Mouse (Mus musculus): ENCODE measurements at regions not wholly inside any gene's neighbourhood (a gene's known extent, or its start where the extent isn't known, plus 50 kb on each side); places are given as distances from the start of the nearest gene placed in this dataset.

GRCm38 (mm10) chr9:67664773-67665172, 94.5 kb upstream of the C2cd4b start:
- TF ChIP-seq MYOD1 (IDR thresholded peaks at IDR 0.05; ENCODE audit: control insufficient read depth, insufficient read length, low read depth) (no peak), USF1 (IDR thresholded peaks at IDR 0.05; ENCODE audit: low read depth) (no peak), MAX (IDR thresholded peaks at IDR 0.05) (no peak), CTCF (IDR thresholded peaks at IDR 0.05; ENCODE audit: control insufficient read depth, insufficient read depth, insufficient read length) (no peak)
- no peaks in the 10 kb centered on the region for H3K27me3 ChIP-seq (ENCODE audit: control insufficient read depth, insufficient read depth, insufficient read length)
- H3K36me3 ChIP-seq (ENCODE audit: control insufficient read depth, insufficient read depth) = no peaks in the 10 kb centered on the region
- no peaks in the 10 kb centered on the region for H3K79me3 ChIP-seq (ENCODE audit: low read depth)
- H3K79me2 ChIP-seq (ENCODE audit: control insufficient read depth, insufficient read depth) = no peaks in the 10 kb centered on the region
- no peak overlapping the region for H3K4me3 ChIP-seq (ENCODE audit: insufficient read depth, poor library complexity, severe bottlenecking)
- no peak overlapping the region for H3ac ChIP-seq (ENCODE audit: control insufficient read depth, insufficient read length, low read depth)

- H3K79me2 ChIP-seq (ENCODE audit: control insufficient read depth, insufficient read depth) = no peaks in the 10 kb centered on the region
- H3K79me3 ChIP-seq (ENCODE audit: low read depth) = no peaks in the 10 kb centered on the region
- H3K4me3 ChIP-seq (ENCODE audit: insufficient read depth, poor library complexity, severe bottlenecking) = no peak overlapping the region
- no peaks in the 10 kb centered on the region for H3K27me3 ChIP-seq (ENCODE audit: control insufficient read depth, insufficient read depth, insufficient read length)
- H3ac ChIP-seq (ENCODE audit: control insufficient read depth, insufficient read length, low read depth) = no peak overlapping the region
- no peaks in the 10 kb centered on the region for H3K36me3 ChIP-seq (ENCODE audit: control insufficient read depth, insufficient read depth)
- no peak for TF ChIP-seq MAX (IDR thresholded peaks at IDR 0.05)
- no peak for TF ChIP-seq CTCF (IDR thresholded peaks at IDR 0.05; ENCODE audit: control insufficient read depth, insufficient read depth, insufficient read length)
- TF ChIP-seq MYOG (IDR thresholded peaks at IDR 0.05; ENCODE audit: control insufficient read depth, extremely low read depth, insufficient read length) = no peak
Observed at GRCm38 (mm10) chr9:67670261-67671020, 88.8 kb upstream of the C2cd4b start.

GRCm38 (mm10) chr9:67676906-67677305, 82.3 kb upstream of the C2cd4b start:
- H3ac ChIP-seq (ENCODE audit: control insufficient read depth, insufficient read length, low read depth) = no peak overlapping the region
- H3K36me3 ChIP-seq (ENCODE audit: control insufficient read depth, insufficient read depth) = no peaks in the 10 kb centered on the region
- no peaks in the 10 kb centered on the region for H3K79me2 ChIP-seq (ENCODE audit: control insufficient read depth, insufficient read depth)
- no peak overlapping the region for H3K4me3 ChIP-seq (ENCODE audit: insufficient read depth, poor library complexity, severe bottlenecking)
- TF ChIP-seq MYOD1 (IDR thresholded peaks at IDR 0.05; ENCODE audit: control insufficient read depth, insufficient read length, low read depth) = peak; percentile 81
- no peak for TF ChIP-seq MYOG (IDR thresholded peaks at IDR 0.05; ENCODE audit: control insufficient read depth, extremely low read depth, insufficient read length)
- no peak for TF ChIP-seq CTCF (IDR thresholded peaks at IDR 0.05; ENCODE audit: control insufficient read depth, insufficient read depth, insufficient read length)
- no peak for TF ChIP-seq MAX (IDR thresholded peaks at IDR 0.05)
- no peak for TF ChIP-seq USF1 (IDR thresholded peaks at IDR 0.05; ENCODE audit: low read depth)
- no peak for TF ChIP-seq CEBPB (IDR thresholded peaks at IDR 0.05; ENCODE audit: low read depth)
- no peaks in the 10 kb centered on the region for H3K79me3 ChIP-seq (ENCODE audit: low read depth)
- no peaks in the 10 kb centered on the region for H3K27me3 ChIP-seq (ENCODE audit: control insufficient read depth, insufficient read depth, insufficient read length)

- no peak for TF ChIP-seq USF1 (IDR thresholded peaks at IDR 0.05; ENCODE audit: low read depth)
- no peak for TF ChIP-seq MAX (IDR thresholded peaks at IDR 0.05)
- TF ChIP-seq CTCF (IDR thresholded peaks at IDR 0.05; ENCODE audit: control insufficient read depth, insufficient read depth, insufficient read length) = no peak
- no peak for TF ChIP-seq MYOD1 (IDR thresholded peaks at IDR 0.05; ENCODE audit: control insufficient read depth, insufficient read length, low read depth)
- no peak for TF ChIP-seq MYOG (IDR thresholded peaks at IDR 0.05; ENCODE audit: control insufficient read depth, extremely low read depth, insufficient read length)
- TF ChIP-seq FOSL1 (IDR thresholded peaks at IDR 0.05; ENCODE audit: insufficient read depth, low read length, poor library complexity, severe bottlenecking) = no peak
- TF ChIP-seq CEBPB (IDR thresholded peaks at IDR 0.05; ENCODE audit: low read depth) = no peak
Observed at GRCm38 (mm10) chr9:67683367-67683766, 75.9 kb upstream of the C2cd4b start.

GRCm38 (mm10) chr9:67692396-67692795, 66.8 kb upstream of the C2cd4b start:
- no peak overlapping the region for H3K4me3 ChIP-seq (ENCODE audit: insufficient read depth, poor library complexity, severe bottlenecking)
- no peaks in the 10 kb centered on the region for H3K79me2 ChIP-seq (ENCODE audit: control insufficient read depth, insufficient read depth)
- H3K27me3 ChIP-seq (ENCODE audit: control insufficient read depth, insufficient read depth, insufficient read length) = no peaks in the 10 kb centered on the region
- no peak overlapping the region for H3ac ChIP-seq (ENCODE audit: control insufficient read depth, insufficient read length, low read depth)
- TF ChIP-seq USF1 (IDR thresholded peaks at IDR 0.05; ENCODE audit: low read depth) (no peak), CEBPB (IDR thresholded peaks at IDR 0.05; ENCODE audit: low read depth) (no peak), FOSL1 (IDR thresholded peaks at IDR 0.05; ENCODE audit: insufficient read depth, low read length, poor library complexity, severe bottlenecking) (no peak), MAX (IDR thresholded peaks at IDR 0.05) (no peak), MYOG (IDR thresholded peaks at IDR 0.05; ENCODE audit: control insufficient read depth, extremely low read depth, insufficient read length) (no peak), MYOD1 (IDR thresholded peaks at IDR 0.05; ENCODE audit: control insufficient read depth, insufficient read length, low read depth) (no peak), CTCF (IDR thresholded peaks at IDR 0.05; ENCODE audit: control insufficient read depth, insufficient read depth, insufficient read length) (no peak)
- no peaks in the 10 kb centered on the region for H3K36me3 ChIP-seq (ENCODE audit: control insufficient read depth, insufficient read depth)
- H3K79me3 ChIP-seq (ENCODE audit: low read depth) = no peaks in the 10 kb centered on the region

More at GRCm38 (mm10) chr9:67683367-67683766, 75.9 kb upstream of the C2cd4b start:
- Histone ChIP-seq H3K27me3 (ENCODE audit: control insufficient read depth, insufficient read depth, insufficient read length) (no peaks in the 10 kb centered on the region), H3K36me3 (ENCODE audit: control insufficient read depth, insufficient read depth) (no peaks in the 10 kb centered on the region), H3K79me2 (ENCODE audit: control insufficient read depth, insufficient read depth) (no peaks in the 10 kb centered on the region), H3K4me3 (ENCODE audit: insufficient read depth, poor library complexity, severe bottlenecking) (no peak overlapping the region), H3ac (ENCODE audit: control insufficient read depth, insufficient read length, low read depth) (no peak overlapping the region), H3K79me3 (ENCODE audit: low read depth) (no peaks in the 10 kb centered on the region)

DNA sequence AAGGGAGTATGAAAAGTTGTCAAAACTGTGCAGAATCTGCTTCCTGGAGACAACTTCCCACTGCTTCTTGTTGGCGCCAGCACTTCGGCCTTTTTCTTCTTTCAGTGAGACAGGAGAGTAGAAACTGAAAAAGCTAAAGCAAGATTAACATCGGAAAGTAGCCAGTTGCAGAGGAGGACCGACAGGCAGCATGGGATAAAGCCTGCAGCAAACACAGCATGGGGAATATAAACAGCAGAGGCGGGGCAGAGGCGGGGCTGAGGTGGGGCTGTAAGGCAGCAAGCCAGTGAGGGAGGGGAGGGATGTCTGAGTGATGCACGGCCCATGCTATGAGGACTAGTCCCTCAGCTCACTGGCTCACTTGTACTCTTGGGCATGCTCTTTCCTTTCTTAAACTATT, 65.5 kb upstream of the C2cd4b start:
- H3K4me3 ChIP-seq (ENCODE audit: insufficient read depth, poor library complexity, severe bottlenecking) = no peak overlapping the region
- H3K36me3 ChIP-seq (ENCODE audit: control insufficient read depth, insufficient read depth) = no peaks in the 10 kb centered on the region
- no peak overlapping the region for H3ac ChIP-seq (ENCODE audit: control insufficient read depth, insufficient read length, low read depth)
- TF ChIP-seq MYOG (IDR thresholded peaks at IDR 0.05; ENCODE audit: control insufficient read depth, extremely low read depth, insufficient read length) (no peak), USF1 (IDR thresholded peaks at IDR 0.05; ENCODE audit: low read depth) (no peak), CTCF (IDR thresholded peaks at IDR 0.05; ENCODE audit: control insufficient read depth, insufficient read depth, insufficient read length) (no peak), FOSL1 (IDR thresholded peaks at IDR 0.05; ENCODE audit: insufficient read depth, low read length, poor library complexity, severe bottlenecking) (no peak), MAX (IDR thresholded peaks at IDR 0.05) (no peak), CEBPB (IDR thresholded peaks at IDR 0.05; ENCODE audit: low read depth) (no peak), MYOD1 (IDR thresholded peaks at IDR 0.05; ENCODE audit: control insufficient read depth, insufficient read length, low read depth) (no peak)
- H3K79me2 ChIP-seq (ENCODE audit: control insufficient read depth, insufficient read depth) = no peaks in the 10 kb centered on the region
- H3K27me3 ChIP-seq (ENCODE audit: control insufficient read depth, insufficient read depth, insufficient read length) = no peaks in the 10 kb centered on the region
- no peaks in the 10 kb centered on the region for H3K79me3 ChIP-seq (ENCODE audit: low read depth)

All from C2C12 (cell line).